Mouse (Mus musculus): ENCODE measurements around the gene Snx30.

DNA sequence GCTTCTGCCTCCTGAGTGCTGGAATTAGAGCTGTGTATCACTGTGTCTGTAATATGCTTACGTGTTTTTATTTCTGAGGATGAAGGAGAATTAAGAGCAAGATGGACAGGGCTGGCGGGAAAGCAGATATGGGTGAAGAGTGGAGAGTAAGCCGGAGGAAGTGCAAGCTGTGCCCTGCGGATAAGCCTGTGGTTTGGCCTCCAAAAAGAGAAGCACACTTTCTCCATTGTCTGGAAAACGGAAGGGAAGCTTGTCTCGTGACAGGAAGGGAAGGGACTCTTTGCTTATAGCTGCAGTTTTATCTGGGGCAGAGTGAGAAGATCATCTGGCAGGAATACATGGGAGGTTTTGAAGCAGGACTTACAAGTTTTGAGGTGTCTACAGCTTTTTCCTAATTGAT lies 58.2 kb downstream of the Snx30 start:
- 0 out of 2 replicates have a peak, but pooled peaks have one; percentile 16 for TF ChIP-seq EP300 (IDR thresholded peaks at IDR 0.05; ENCODE audit: insufficient read depth, low read depth, low read length)
- no peak for TF ChIP-seq CTCF (IDR thresholded peaks at IDR 0.05)
- TF ChIP-seq POLR2A (IDR thresholded peaks at IDR 0.05; ENCODE audit: insufficient read depth, low read depth, low read length): no peak
